Comparison of ENCODE assay signal across 8 mouse cellular contexts in genomic region chr4:25281671-25282038, GRCm38 (mm10). TPM values are rescaled to one million over a fixed set of nuclear protein-coding genes. Genes with fewer than 3 reads are reported as not detected.
DNase-seq lines count a peak whose midpoint lies in the region; ATAC-seq lines count a peak whose summit lies in the region.

Gene Ufl1 (minus strand): TSS chr4:25281821.

- peaks cover 27% of the 10 kb centered on the region for H3K36me3 ChIP-seq in heart, embryonic 10.5 days
- peaks cover 27% of the 10 kb centered on the region for H3K36me3 ChIP-seq in kidney, embryonic 15.5 days

- peak within 1 kb of the TSS; percentile 88 for H3K9ac ChIP-seq in kidney, embryonic 15.5 days

- DNase-seq in B cell, adult 2 months = peak; percentile 87 to 89
- peak; percentile 99 for DNase-seq in brain, adult 2 months (ENCODE audit: low read depth, low spot score)
- peak; percentile 96 for DNase-seq in heart, embryonic 10.5 days (ENCODE audit: low spot score)
- DNase-seq in liver = peak; percentile 95
- peak; percentile 93 to 97 for DNase-seq in spleen, postnatal 4 days (ENCODE audit: low spot score in 2 of 2)

- H3K4me2 ChIP-seq in kidney, embryonic 15.5 days = peak within 1 kb of the TSS; percentile 61

- peak within 1 kb of the TSS; percentile 86 for H3K4me3 ChIP-seq in heart, embryonic 10.5 days
- H3K4me3 ChIP-seq in kidney, embryonic 15.5 days (replicated peaks) = peak within 1 kb of the TSS; percentile 81

- H3K27ac ChIP-seq in heart, embryonic 10.5 days = peak within 1 kb of the TSS; percentile 99
- peak within 1 kb of the TSS; percentile 97 for H3K27ac ChIP-seq in kidney, embryonic 15.5 days

- WGBS in heart, embryonic 10.5 days = under 1% methylated on average over 30 of the region's 30 CpGs
- WGBS in kidney, embryonic 15.5 days = 0% methylated on average over 29 of the region's 30 CpGs

- ATAC-seq in erythroblast, adult 5-6 weeks (replicated peaks; ENCODE audit: low FRiP score, poor library complexity, severe bottlenecking) = peak; percentile 100
- peak; percentile 99 for ATAC-seq in kidney, embryonic 15.5 days (replicated peaks; ENCODE audit: low FRiP score)
- peak; percentile 99 for ATAC-seq in monocyte, adult 5-6 weeks (replicated peaks; ENCODE audit: insufficient number of reproducible peaks, low FRiP score, low TSS enrichment, poor library complexity, severe bottlenecking)

- H3K27me3 ChIP-seq in heart, embryonic 10.5 days (ENCODE audit: insufficient read depth, poor library complexity, severe bottlenecking) = no peaks in the 10 kb centered on the region
- no peaks in the 10 kb centered on the region for H3K27me3 ChIP-seq in kidney, embryonic 15.5 days

- H3K9me3 ChIP-seq in heart, embryonic 10.5 days = no peaks in the 10 kb centered on the region
- H3K9me3 ChIP-seq in kidney, embryonic 15.5 days (replicated peaks) = no peaks in the 10 kb centered on the region

- 0 out of 2 replicates have a peak, but pooled peaks cover 4% of the 10 kb centered on the region for H3K4me1 ChIP-seq in heart, embryonic 10.5 days
- peaks cover 5% of the 10 kb centered on the region for H3K4me1 ChIP-seq in kidney, embryonic 15.5 days

RNA-seq across cellular contexts. Expression of gene Ufl1, which starts in this region (rescaled TPM):
- 5.6 and 8.2 TPM in 2 replicates for total RNA-seq in erythroblast, adult 5-6 weeks (2015; ENCODE audit: low replicate concordance)
- 8.6 and 11.0 TPM in 2 replicates for total RNA-seq in erythroblast, adult 5-6 weeks (2017; ENCODE audit: low replicate concordance)
- 39.1 and 39.8 TPM in 2 replicates for polyA plus RNA-seq in heart, embryonic 10.5 days (2016; fragmentation: Nextera tagmentation; extraction: Ambion mirVana)
- polyA plus RNA-seq in kidney, embryonic 15.5 days (2015; fragmentation: Nextera tagmentation; extraction: Ambion mirVana) = 37.8 and 38.3 TPM in 2 replicates
- 25.2 to 28.5 TPM (median 27.2 TPM) in 3 replicates for total RNA-seq in monocyte, adult 5-6 weeks (2017)

Comparison
In these comparisons a context has a peak if more than half of its experiments do, and no peak if none do; other contexts are left out.
1. Peak in every context shown above with its lines: DNase-seq, ATAC-seq, H3K4me3 ChIP-seq and H3K27ac ChIP-seq.